Mouse (Mus musculus) MEL (cell line): ENCODE data around the gene Acpp.

ENCODE experiments used
- CTCF ChIP-seq, 3 experiments: IDR thresholded peaks in 2 of 3; conservative IDR thresholded peaks in 1 of 3; 2 replicates each; pipeline ENCODE4 v1.5.1; 2011 to 2012; ENCODE audit warnings: low read length in 3 of 3, low read depth in 2 of 3, mild to moderate bottlenecking in 2 of 3, improper control_type of control experiment in 1 of 3, inconsistent platforms in 1 of 3, mixed read lengths in 1 of 3, moderate library complexity in 1 of 3; ENCODE audit not compliant: control insufficient read depth in 1 of 3, insufficient read depth in 1 of 3, poor library complexity in 1 of 3, severe bottlenecking in 1 of 3
- GATA1 ChIP-seq: IDR thresholded peaks from 2 replicates; pipeline ENCODE4 v1.6.1; 2011; ENCODE audit warnings: low read depth, low read length, improper control_type of control experiment
- POLR2AphosphoS2 ChIP-seq: IDR thresholded peaks from 2 replicates; pipeline ENCODE4 v1.6.1; 2011; ENCODE audit warnings: low read length, improper control_type of control experiment
- USF1 ChIP-seq: IDR thresholded peaks from 2 replicates; pipeline ENCODE4 v1.6.1; 2014; ENCODE audit warnings: low read depth, mild to moderate bottlenecking, inconsistent platforms, low read length, improper control_type of control experiment, moderate library complexity
- ZC3H11A ChIP-seq: IDR thresholded peaks from 2 replicates; pipeline ENCODE4 v1.6.1; 2012; ENCODE audit warnings: low read depth, mild to moderate bottlenecking, inconsistent platforms, low read length, improper control_type of control experiment

GRCm38 (mm10) chr9:104280725-104281495, 56.6 kb downstream of the Acpp start:
- TF ChIP-seq CTCF (IDR thresholded peaks at IDR 0.05 in 2 of 3, conservative IDR thresholded peaks at IDR 0.05 in 1 of 3; ENCODE audit: control insufficient read depth in 1 of 3, insufficient read depth in 1 of 3, low read depth in 2 of 3, low read length in 3 of 3, poor library complexity in 1 of 3, severe bottlenecking in 1 of 3) (no peak), USF1 (peak; percentile 78), ZC3H11A (no peak), GATA1 (no peak), POLR2AphosphoS2 (no peak)
